Mouse (Mus musculus): ENCODE results near the gene Ttll12. TPM values are rescaled to one million over a fixed set of nuclear protein-coding genes. Genes with fewer than 3 reads are reported as not detected.

Ttll12 gene
- 51.8 and 59.5 TPM in 2 replicates for polyA plus RNA-seq (2014; fragmentation: Nextera tagmentation; extraction: Ambion mirVana)

- Histone ChIP-seq H3K27ac (ENCODE audit: low read depth, low read length) (no peak within 1 kb of the TSS), H3K4me2 (ENCODE audit: low read depth, low read length, severe bottlenecking) (peak within 1 kb of the TSS; percentile 87), H3K36me3 (ENCODE audit: control insufficient read depth, insufficient read depth, low read length) (no peaks in the 10 kb centered on the region), H3K4me1 (replicated peaks; ENCODE audit: control insufficient read depth, insufficient read depth, low read length) (peaks cover 9% of the 10 kb centered on the region; the same call in 1 of the 2 replicates), H3K9me3 (ENCODE audit: control insufficient read depth, low read length) (no peaks in the 10 kb centered on the region), H3K9ac (ENCODE audit: low read length) (peak within 1 kb of the TSS; percentile 66), H3K4me3 (ENCODE audit: low read depth, low read length) (peak within 1 kb of the TSS; percentile 78), H3K27me3 (ENCODE audit: control insufficient read depth, insufficient read depth, low read length) (no peaks in the 10 kb centered on the region)
- ATAC-seq (replicated peaks; ENCODE audit: low FRiP score), result peak; percentile 91
- DNase-seq (ENCODE audit: low spot score), result peak; percentile 98
- WGBS, result under 1% methylated on average over 68 of the region's 68 CpGs
Observed at GRCm38 (mm10) chr15:83594513-83595363, at the start of gene Ttll12. Ttll12 (minus strand) TSS chr15:83595157.

GRCm38 (mm10) chr15:83642518-83642917 is 47.6 kb upstream of the Ttll12 start:
- H3K4me3 ChIP-seq (ENCODE audit: low read depth, low read length), result no peak overlapping the region
- no peaks in the 10 kb centered on the region for H3K9me3 ChIP-seq (ENCODE audit: control insufficient read depth, low read length)
- 91% methylated on average over 6 of the region's 6 CpGs for WGBS
- no peak for DNase-seq (ENCODE audit: low spot score)
- no peaks in the 10 kb centered on the region for H3K27me3 ChIP-seq (ENCODE audit: control insufficient read depth, insufficient read depth, low read length)
- H3K27ac ChIP-seq (ENCODE audit: low read depth, low read length), result no peak overlapping the region
- no peak overlapping the region for H3K4me2 ChIP-seq (ENCODE audit: low read depth, low read length, severe bottlenecking)
- ATAC-seq (replicated peaks; ENCODE audit: low FRiP score), result no peak
- no peak overlapping the region for H3K9ac ChIP-seq (ENCODE audit: low read length)
- H3K36me3 ChIP-seq (ENCODE audit: control insufficient read depth, insufficient read depth, low read length), result no peaks in the 10 kb centered on the region; the same call in 1 of the 2 replicates
- no peaks in the 10 kb centered on the region for H3K4me1 ChIP-seq (replicated peaks; ENCODE audit: control insufficient read depth, insufficient read depth, low read length)

- H3K9me3 ChIP-seq (ENCODE audit: control insufficient read depth, low read length), result no peaks in the 10 kb centered on the region
- no peak for DNase-seq (ENCODE audit: low spot score)
- no peaks in the 10 kb centered on the region; the same call in 1 of the 2 replicates for H3K36me3 ChIP-seq (ENCODE audit: control insufficient read depth, insufficient read depth, low read length)
- ATAC-seq (replicated peaks; ENCODE audit: low FRiP score), result no peak
- no peak overlapping the region for H3K27ac ChIP-seq (ENCODE audit: low read depth, low read length)
- H3K9ac ChIP-seq (ENCODE audit: low read length), result no peak overlapping the region
- H3K4me1 ChIP-seq (replicated peaks; ENCODE audit: control insufficient read depth, insufficient read depth, low read length), result no peaks in the 10 kb centered on the region
- H3K27me3 ChIP-seq (ENCODE audit: control insufficient read depth, insufficient read depth, low read length), result no peaks in the 10 kb centered on the region
- H3K4me2 ChIP-seq (ENCODE audit: low read depth, low read length, severe bottlenecking), result no peak overlapping the region
- no peak overlapping the region for H3K4me3 ChIP-seq (ENCODE audit: low read depth, low read length)
- WGBS, result 76% methylated on average over 4 of the region's 4 CpGs
Observed at GRCm38 (mm10) chr15:83640208-83640607, 45.3 kb upstream of the Ttll12 start.

- Histone ChIP-seq H3K4me1 (replicated peaks; ENCODE audit: control insufficient read depth, insufficient read depth, low read length) (no peaks in the 10 kb centered on the region), H3K4me2 (ENCODE audit: low read depth, low read length, severe bottlenecking) (no peak overlapping the region), H3K27ac (ENCODE audit: low read depth, low read length) (no peak overlapping the region), H3K36me3 (ENCODE audit: control insufficient read depth, insufficient read depth, low read length) (no peaks in the 10 kb centered on the region; the same call in 1 of the 2 replicates), H3K9ac (ENCODE audit: low read length) (no peak overlapping the region), H3K9me3 (ENCODE audit: control insufficient read depth, low read length) (no peaks in the 10 kb centered on the region), H3K27me3 (ENCODE audit: control insufficient read depth, insufficient read depth, low read length) (no peaks in the 10 kb centered on the region), H3K4me3 (ENCODE audit: low read depth, low read length) (no peak overlapping the region)
- DNase-seq (ENCODE audit: low spot score) (no peak), ATAC-seq (replicated peaks; ENCODE audit: low FRiP score) (no peak)
- 75% methylated on average over 3 of the region's 3 CpGs for WGBS
Observed at GRCm38 (mm10) chr15:83639160-83639559, 44.2 kb upstream of the Ttll12 start.

GRCm38 (mm10) chr15:83638196-83638899 is 43.4 kb upstream of the Ttll12 start:
- no peaks in the 10 kb centered on the region for H3K4me1 ChIP-seq (replicated peaks; ENCODE audit: control insufficient read depth, insufficient read depth, low read length)
- DNase-seq (ENCODE audit: low spot score) (no peak), ATAC-seq (replicated peaks; ENCODE audit: low FRiP score) (no peak)
- no peak overlapping the region for H3K9ac ChIP-seq (ENCODE audit: low read length)
- no peak overlapping the region for H3K4me3 ChIP-seq (ENCODE audit: low read depth, low read length)
- no peak overlapping the region for H3K27ac ChIP-seq (ENCODE audit: low read depth, low read length)
- no peaks in the 10 kb centered on the region; the same call in 1 of the 2 replicates for H3K36me3 ChIP-seq (ENCODE audit: control insufficient read depth, insufficient read depth, low read length)
- H3K4me2 ChIP-seq (ENCODE audit: low read depth, low read length, severe bottlenecking), result no peak overlapping the region
- WGBS, result 86% methylated on average over 20 of the region's 20 CpGs
- H3K9me3 ChIP-seq (ENCODE audit: control insufficient read depth, low read length), result no peaks in the 10 kb centered on the region
- no peaks in the 10 kb centered on the region for H3K27me3 ChIP-seq (ENCODE audit: control insufficient read depth, insufficient read depth, low read length)

GRCm38 (mm10) chr15:83636759-83637158 is 41.8 kb upstream of the Ttll12 start:
- Histone ChIP-seq H3K27me3 (ENCODE audit: control insufficient read depth, insufficient read depth, low read length) (no peaks in the 10 kb centered on the region), H3K9me3 (ENCODE audit: control insufficient read depth, low read length) (no peaks in the 10 kb centered on the region), H3K9ac (ENCODE audit: low read length) (no peak overlapping the region), H3K4me2 (ENCODE audit: low read depth, low read length, severe bottlenecking) (no peak overlapping the region), H3K4me3 (ENCODE audit: low read depth, low read length) (no peak overlapping the region), H3K36me3 (ENCODE audit: control insufficient read depth, insufficient read depth, low read length) (peaks cover 6% of the 10 kb centered on the region; the same call in 1 of the 2 replicates), H3K27ac (ENCODE audit: low read depth, low read length) (no peak overlapping the region), H3K4me1 (replicated peaks; ENCODE audit: control insufficient read depth, insufficient read depth, low read length) (no peaks in the 10 kb centered on the region)
- ATAC-seq (replicated peaks; ENCODE audit: low FRiP score) (no peak), DNase-seq (ENCODE audit: low spot score) (no peak)
- WGBS, result 82% methylated on average over 6 of the region's 6 CpGs

- H3K9ac ChIP-seq (ENCODE audit: low read length), result no peak overlapping the region
- no peak for ATAC-seq (replicated peaks; ENCODE audit: low FRiP score)
- no peaks in the 10 kb centered on the region; the same call in 1 of the 2 replicates for H3K9me3 ChIP-seq (ENCODE audit: control insufficient read depth, low read length)
- H3K4me3 ChIP-seq (ENCODE audit: low read depth, low read length), result no peak overlapping the region
- H3K4me2 ChIP-seq (ENCODE audit: low read depth, low read length, severe bottlenecking), result no peak overlapping the region
- H3K4me1 ChIP-seq (replicated peaks; ENCODE audit: control insufficient read depth, insufficient read depth, low read length), result no peaks in the 10 kb centered on the region
- no peak overlapping the region for H3K27ac ChIP-seq (ENCODE audit: low read depth, low read length)
- no peak for DNase-seq (ENCODE audit: low spot score)
- H3K27me3 ChIP-seq (ENCODE audit: control insufficient read depth, insufficient read depth, low read length), result no peaks in the 10 kb centered on the region
- H3K36me3 ChIP-seq (ENCODE audit: control insufficient read depth, insufficient read depth, low read length), result peaks cover 9% of the 10 kb centered on the region; the same call in 1 of the 2 replicates
- 67% methylated on average over 3 of the region's 3 CpGs for WGBS
Observed at GRCm38 (mm10) chr15:83635251-83635650, 40.3 kb upstream of the Ttll12 start.

- Histone ChIP-seq H3K4me3 (ENCODE audit: low read depth, low read length) (no peak overlapping the region), H3K9me3 (ENCODE audit: control insufficient read depth, low read length) (no peaks in the 10 kb centered on the region; the same call in 1 of the 2 replicates), H3K9ac (ENCODE audit: low read length) (no peak overlapping the region), H3K27ac (ENCODE audit: low read depth, low read length) (no peak overlapping the region), H3K36me3 (ENCODE audit: control insufficient read depth, insufficient read depth, low read length) (peaks cover 14% of the 10 kb centered on the region; the same call in 1 of the 2 replicates), H3K27me3 (ENCODE audit: control insufficient read depth, insufficient read depth, low read length) (no peaks in the 10 kb centered on the region), H3K4me1 (replicated peaks; ENCODE audit: control insufficient read depth, insufficient read depth, low read length) (no peaks in the 10 kb centered on the region), H3K4me2 (ENCODE audit: low read depth, low read length, severe bottlenecking) (no peak overlapping the region)
- DNase-seq (ENCODE audit: low spot score) (no peak), ATAC-seq (replicated peaks; ENCODE audit: low FRiP score) (no peak)
- WGBS, result 29% methylated on average over 1 of the region's 1 CpGs
Observed at GRCm38 (mm10) chr15:83634076-83634475, 39.1 kb upstream of the Ttll12 start.
